Mouse (Mus musculus) liver, adult 2 months (tissue): ENCODE data around the gene Gm28372.

Experiments used
- CTCF ChIP-seq: fragments of 200-500 bp; IDR thresholded peaks from 2 replicates; pipeline ENCODE4 v1.5.1; 2011; ENCODE audit warnings: low read depth, low read length, control low read depth
- POLR2A ChIP-seq: fragments of 200-500 bp; IDR thresholded peaks from 2 replicates; pipeline ENCODE4 v1.6.1; 2011; ENCODE audit warnings: low read length, control low read depth; ENCODE audit not compliant: insufficient read depth; ENCODE audit errors: extremely low read depth

DNA sequence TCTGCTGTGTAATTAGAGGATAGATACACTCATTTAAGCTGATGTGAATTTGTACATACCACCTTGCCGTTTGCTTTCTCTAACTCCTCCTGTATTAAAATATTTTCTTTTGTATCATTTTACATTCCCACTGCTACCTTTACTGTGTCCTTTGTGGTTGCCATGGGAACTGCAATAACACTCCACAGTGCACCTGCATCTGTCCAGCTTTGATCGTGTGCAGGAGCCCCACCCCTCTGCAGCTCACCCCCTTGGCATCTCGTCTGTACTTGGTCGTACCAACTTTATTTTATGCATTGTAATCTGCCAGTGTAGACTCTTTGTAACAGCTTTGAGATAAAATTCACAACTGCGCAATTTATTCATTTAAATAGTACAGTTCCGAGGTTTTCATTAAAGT, 21.1 kb upstream of the Gm28372 start:
- TF ChIP-seq POLR2A (no peak), CTCF (no peak)
